Mouse (Mus musculus): ENCODE results near the gene Upp2. TPM values are rescaled to one million over a fixed set of nuclear protein-coding genes. Genes with fewer than 3 reads are reported as not detected.

Upp2 gene
- polyA plus RNA-seq, 1 experiment, result 18.8 TPM

GRCm38 (mm10) chr2:58615766-58616165 is 48.7 kb downstream of the Upp2 start:
- H3K4me3 ChIP-seq (ENCODE audit: insufficient read depth, low read depth, low read length), result no peak overlapping the region
- H3K27ac ChIP-seq (replicated peaks; ENCODE audit: low read depth, low read length), result no peak overlapping the region
- no peaks in the 10 kb centered on the region for H3K4me1 ChIP-seq (ENCODE audit: control insufficient read depth, insufficient read depth, insufficient read length, low read length)

- Histone ChIP-seq H3K4me1 (ENCODE audit: control insufficient read depth, insufficient read depth, insufficient read length, low read length) (no peaks in the 10 kb centered on the region), H3K27ac (replicated peaks; ENCODE audit: low read depth, low read length) (no peak overlapping the region), H3K4me3 (ENCODE audit: insufficient read depth, low read depth, low read length) (no peak overlapping the region)
Observed at GRCm38 (mm10) chr2:58625186-58625585, 58.1 kb downstream of the Upp2 start.

GRCm38 (mm10) chr2:58625681-58626080 is 58.6 kb downstream of the Upp2 start:
- Histone ChIP-seq H3K4me1 (ENCODE audit: control insufficient read depth, insufficient read depth, insufficient read length, low read length) (no peaks in the 10 kb centered on the region), H3K27ac (replicated peaks; ENCODE audit: low read depth, low read length) (no peak overlapping the region), H3K4me3 (ENCODE audit: insufficient read depth, low read depth, low read length) (no peak overlapping the region)

- no peaks in the 10 kb centered on the region for H3K4me1 ChIP-seq (ENCODE audit: control insufficient read depth, insufficient read depth, insufficient read length, low read length)
Observed at GRCm38 (mm10) chr2:58626136-58626769, 59.2 kb downstream of the Upp2 start.

GRCm38 (mm10) chr2:58627981-58628380 is 60.9 kb downstream of the Upp2 start:
- Histone ChIP-seq H3K4me3 (ENCODE audit: insufficient read depth, low read depth, low read length) (no peak overlapping the region), H3K27ac (replicated peaks; ENCODE audit: low read depth, low read length) (no peak overlapping the region), H3K4me1 (ENCODE audit: control insufficient read depth, insufficient read depth, insufficient read length, low read length) (no peaks in the 10 kb centered on the region)

More at GRCm38 (mm10) chr2:58626136-58626769, 59.2 kb downstream of the Upp2 start:
- H3K4me3 ChIP-seq (ENCODE audit: insufficient read depth, low read depth, low read length), result no peak overlapping the region
- H3K27ac ChIP-seq (replicated peaks; ENCODE audit: low read depth, low read length), result no peak overlapping the region

- Histone ChIP-seq H3K4me3 (ENCODE audit: insufficient read depth, low read depth, low read length) (no peak overlapping the region), H3K4me1 (ENCODE audit: control insufficient read depth, insufficient read depth, insufficient read length, low read length) (no peaks in the 10 kb centered on the region), H3K27ac (replicated peaks; ENCODE audit: low read depth, low read length) (no peak overlapping the region)
Observed at GRCm38 (mm10) chr2:58628993-58629392, 61.9 kb downstream of the Upp2 start.

- no peak overlapping the region for H3K4me3 ChIP-seq (ENCODE audit: insufficient read depth, low read depth, low read length)
- H3K4me1 ChIP-seq (ENCODE audit: control insufficient read depth, insufficient read depth, insufficient read length, low read length), result no peaks in the 10 kb centered on the region
Observed at GRCm38 (mm10) chr2:58629440-58629839, 62.3 kb downstream of the Upp2 start.

GRCm38 (mm10) chr2:58633791-58634190 is 66.7 kb downstream of the Upp2 start:
- Histone ChIP-seq H3K27ac (replicated peaks; ENCODE audit: low read depth, low read length) (no peak overlapping the region), H3K4me1 (ENCODE audit: control insufficient read depth, insufficient read depth, insufficient read length, low read length) (no peaks in the 10 kb centered on the region), H3K4me3 (ENCODE audit: insufficient read depth, low read depth, low read length) (no peak overlapping the region)

More at GRCm38 (mm10) chr2:58629440-58629839, 62.3 kb downstream of the Upp2 start:
- H3K27ac ChIP-seq (replicated peaks; ENCODE audit: low read depth, low read length), result no peak overlapping the region

GRCm38 (mm10) chr2:58641761-58642555 is 74.9 kb downstream of the Upp2 start:
- Histone ChIP-seq H3K27ac (replicated peaks; ENCODE audit: low read depth, low read length) (no peak overlapping the region), H3K4me3 (ENCODE audit: insufficient read depth, low read depth, low read length) (no peak overlapping the region), H3K4me1 (ENCODE audit: control insufficient read depth, insufficient read depth, insufficient read length, low read length) (no peaks in the 10 kb centered on the region)

- Histone ChIP-seq H3K27ac (replicated peaks; ENCODE audit: low read depth, low read length) (no peak overlapping the region), H3K4me3 (ENCODE audit: insufficient read depth, low read depth, low read length) (no peak overlapping the region), H3K4me1 (ENCODE audit: control insufficient read depth, insufficient read depth, insufficient read length, low read length) (no peaks in the 10 kb centered on the region)
Observed at GRCm38 (mm10) chr2:58645667-58646066, 78.6 kb downstream of the Upp2 start.

- Histone ChIP-seq H3K4me3 (ENCODE audit: insufficient read depth, low read depth, low read length) (no peak overlapping the region), H3K27ac (replicated peaks; ENCODE audit: low read depth, low read length) (no peak overlapping the region), H3K4me1 (ENCODE audit: control insufficient read depth, insufficient read depth, insufficient read length, low read length) (no peaks in the 10 kb centered on the region)
Observed at GRCm38 (mm10) chr2:58655169-58655568, 88.1 kb downstream of the Upp2 start.

GRCm38 (mm10) chr2:58656959-58657358 is 89.9 kb downstream of the Upp2 start:
- Histone ChIP-seq H3K4me3 (ENCODE audit: insufficient read depth, low read depth, low read length) (no peak overlapping the region), H3K4me1 (ENCODE audit: control insufficient read depth, insufficient read depth, insufficient read length, low read length) (no peaks in the 10 kb centered on the region), H3K27ac (replicated peaks; ENCODE audit: low read depth, low read length) (no peak overlapping the region)

GRCm38 (mm10) chr2:58657855-58658254 is 90.8 kb downstream of the Upp2 start:
- H3K27ac ChIP-seq (replicated peaks; ENCODE audit: low read depth, low read length), result no peak overlapping the region
- no peak overlapping the region for H3K4me3 ChIP-seq (ENCODE audit: insufficient read depth, low read depth, low read length)
- H3K4me1 ChIP-seq (ENCODE audit: control insufficient read depth, insufficient read depth, insufficient read length, low read length), result no peaks in the 10 kb centered on the region

GRCm38 (mm10) chr2:58660591-58660990 is 93.5 kb downstream of the Upp2 start:
- Histone ChIP-seq H3K4me1 (ENCODE audit: control insufficient read depth, insufficient read depth, insufficient read length, low read length) (no peaks in the 10 kb centered on the region), H3K27ac (replicated peaks; ENCODE audit: low read depth, low read length) (no peak overlapping the region), H3K4me3 (ENCODE audit: insufficient read depth, low read depth, low read length) (no peak overlapping the region)

GRCm38 (mm10) chr2:58661116-58661515 is 94.0 kb downstream of the Upp2 start:
- no peaks in the 10 kb centered on the region for H3K4me1 ChIP-seq (ENCODE audit: control insufficient read depth, insufficient read depth, insufficient read length, low read length)
- no peak overlapping the region for H3K4me3 ChIP-seq (ENCODE audit: insufficient read depth, low read depth, low read length)
- H3K27ac ChIP-seq (replicated peaks; ENCODE audit: low read depth, low read length), result no peak overlapping the region

GRCm38 (mm10) chr2:58662661-58663060 is 95.6 kb downstream of the Upp2 start:
- H3K4me3 ChIP-seq (ENCODE audit: insufficient read depth, low read depth, low read length), result no peak overlapping the region
- H3K4me1 ChIP-seq (ENCODE audit: control insufficient read depth, insufficient read depth, insufficient read length, low read length), result no peaks in the 10 kb centered on the region
- H3K27ac ChIP-seq (replicated peaks; ENCODE audit: low read depth, low read length), result no peak overlapping the region

All from brown adipose tissue, adult 24 weeks (tissue).